Mouse (Mus musculus): ENCODE data around the gene Apeh. TPM values are rescaled to one million over a fixed set of nuclear protein-coding genes. Genes with fewer than 3 reads are reported as not detected.

Apeh gene
- polyA plus RNA-seq, 1 experiment from 2014 or later = 48.7 TPM

DNA sequence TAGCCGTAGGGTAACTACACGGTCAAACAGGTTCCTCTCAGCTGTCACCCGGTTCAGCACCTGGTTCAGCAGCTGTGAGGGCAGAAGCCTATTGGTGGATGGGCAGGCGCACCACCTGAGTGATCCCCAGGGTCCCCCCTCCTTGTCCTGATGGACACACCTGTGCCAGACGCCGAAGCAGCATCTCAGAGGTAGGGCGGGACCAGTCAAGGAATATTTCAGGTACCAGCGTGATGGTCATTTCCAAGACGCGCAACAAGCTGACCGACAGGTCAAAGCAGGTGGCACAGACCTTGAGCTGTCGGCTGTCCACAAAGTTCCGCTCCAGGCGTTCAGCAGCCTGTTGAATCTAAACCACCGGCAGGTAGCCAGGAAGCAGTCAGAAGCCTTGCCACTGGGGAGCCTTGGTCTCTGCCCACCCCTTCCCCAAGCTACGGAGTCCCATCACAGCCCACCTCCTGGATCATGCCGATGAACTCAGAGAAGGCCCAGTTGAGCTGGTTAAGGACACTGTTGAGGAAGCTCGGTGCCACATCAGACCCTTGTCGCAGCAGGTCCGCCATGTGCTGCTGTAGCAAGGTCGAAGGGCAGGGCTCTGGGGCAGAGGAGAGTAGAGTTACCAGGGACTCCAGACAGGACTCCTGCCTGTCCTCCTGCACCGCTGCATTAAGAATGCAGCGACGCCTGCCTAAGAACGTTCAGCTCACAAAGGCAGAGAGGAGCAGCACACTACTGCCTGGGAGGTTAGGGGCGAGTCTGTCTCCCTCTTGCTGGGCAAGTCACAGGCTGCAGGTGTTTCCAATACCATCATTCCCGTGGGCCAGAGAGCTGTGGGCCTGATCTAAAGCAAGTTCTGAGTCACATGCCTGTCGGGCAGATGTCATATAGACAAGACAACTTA lies 37.8 kb downstream of the Apeh start:
- no peaks in the 10 kb centered on the region for H3K27me3 ChIP-seq (ENCODE audit: control insufficient read depth, insufficient read depth, low read length)
- H3K27ac ChIP-seq = no peak overlapping the region
- H3K9ac ChIP-seq = no peak overlapping the region
- H3K36me3 ChIP-seq (replicated peaks; ENCODE audit: control insufficient read depth, insufficient read depth) = peaks cover 75% of the 10 kb centered on the region
- DNase-seq (ENCODE audit: low spot score) (no peak), ATAC-seq (ENCODE audit: low FRiP score) (no peak)
- no peaks in the 10 kb centered on the region for H3K9me3 ChIP-seq (ENCODE audit: control insufficient read depth, low read length)
- H3K4me2 ChIP-seq (replicated peaks) = no peak overlapping the region
- no peak overlapping the region for H3K4me3 ChIP-seq (replicated peaks; ENCODE audit: low read length)
- H3K4me1 ChIP-seq (replicated peaks; ENCODE audit: control insufficient read depth, insufficient read depth, low read length) = 0 out of 2 replicates have a peak, but pooled peaks cover 4% of the 10 kb centered on the region
- 80% methylated on average over 28 of the region's 28 CpGs for WGBS

DNA sequence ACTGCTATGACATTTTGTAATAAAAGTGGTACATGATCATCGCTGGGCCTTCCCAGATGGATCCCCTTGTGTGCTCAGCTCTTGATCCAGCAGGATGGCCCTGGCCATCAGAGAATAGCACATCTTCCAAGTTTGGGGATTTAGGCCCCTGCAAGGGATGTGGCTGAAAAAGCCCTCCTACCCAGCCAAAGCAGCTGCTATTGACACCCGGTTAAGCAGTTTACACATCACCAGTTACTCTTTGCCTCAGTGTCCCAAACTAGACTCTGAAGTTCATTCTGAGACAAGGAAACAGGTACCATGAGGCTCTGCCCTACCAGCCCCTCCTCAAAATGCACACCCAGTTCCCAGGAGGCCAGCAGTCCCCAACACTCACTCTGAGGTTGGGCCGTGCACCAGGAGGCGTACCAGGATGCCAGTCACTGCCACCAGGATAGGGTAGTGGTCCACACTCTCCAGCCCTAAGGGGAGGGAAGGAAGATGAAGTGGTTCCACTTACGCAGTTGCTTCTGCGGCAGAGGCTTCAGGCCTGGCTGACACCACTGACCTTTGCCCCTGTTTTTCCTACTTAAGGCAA lies 38.7 kb downstream of the Apeh start:
- 89% methylated on average over 6 of the region's 6 CpGs for WGBS
- H3K36me3 ChIP-seq (replicated peaks; ENCODE audit: control insufficient read depth, insufficient read depth) = peaks cover 83% of the 10 kb centered on the region

GRCm38 (mm10) chr9:108055061-108055460 lies 39.3 kb downstream of the Apeh start:
- peaks cover 80% of the 10 kb centered on the region for H3K36me3 ChIP-seq (replicated peaks; ENCODE audit: control insufficient read depth, insufficient read depth)
- H3K4me3 ChIP-seq (replicated peaks; ENCODE audit: low read length) = no peak overlapping the region
- DNase-seq (ENCODE audit: low spot score) = no peak
- H3K4me2 ChIP-seq (replicated peaks) = no peak overlapping the region
- peaks cover 5% of the 10 kb centered on the region; the same call in 1 of the 2 replicates for H3K4me1 ChIP-seq (replicated peaks; ENCODE audit: control insufficient read depth, insufficient read depth, low read length)
- H3K9me3 ChIP-seq (ENCODE audit: control insufficient read depth, low read length) = no peaks in the 10 kb centered on the region
- no peaks in the 10 kb centered on the region for H3K27me3 ChIP-seq (ENCODE audit: control insufficient read depth, insufficient read depth, low read length)
- ATAC-seq (ENCODE audit: low FRiP score) = no peak
- H3K27ac ChIP-seq = no peak overlapping the region
- WGBS = 75% methylated on average over 1 of the region's 1 CpGs
- no peak overlapping the region for H3K9ac ChIP-seq

More for the DNA sequence above, 38.7 kb downstream of the Apeh start:
- H3K4me1 ChIP-seq (replicated peaks; ENCODE audit: control insufficient read depth, insufficient read depth, low read length) = 0 out of 2 replicates have a peak, but pooled peaks cover 4% of the 10 kb centered on the region
- no peak for ATAC-seq (ENCODE audit: low FRiP score)
- H3K9ac ChIP-seq = no peak overlapping the region
- no peak for DNase-seq (ENCODE audit: low spot score)
- no peaks in the 10 kb centered on the region for H3K9me3 ChIP-seq (ENCODE audit: control insufficient read depth, low read length)
- no peak overlapping the region for H3K4me3 ChIP-seq (replicated peaks; ENCODE audit: low read length)
- no peak overlapping the region for H3K4me2 ChIP-seq (replicated peaks)
- H3K27me3 ChIP-seq (ENCODE audit: control insufficient read depth, insufficient read depth, low read length) = no peaks in the 10 kb centered on the region
- no peak overlapping the region for H3K27ac ChIP-seq

GRCm38 (mm10) chr9:108054331-108055040 lies 39.9 kb downstream of the Apeh start:
- Histone ChIP-seq H3K9ac (no peak overlapping the region), H3K4me3 (replicated peaks; ENCODE audit: low read length) (no peak overlapping the region), H3K27me3 (ENCODE audit: control insufficient read depth, insufficient read depth, low read length) (no peaks in the 10 kb centered on the region), H3K4me1 (replicated peaks; ENCODE audit: control insufficient read depth, insufficient read depth, low read length) (peaks cover 11% of the 10 kb centered on the region), H3K9me3 (ENCODE audit: control insufficient read depth, low read length) (no peaks in the 10 kb centered on the region), H3K27ac (no peak overlapping the region), H3K4me2 (replicated peaks) (no peak overlapping the region), H3K36me3 (replicated peaks; ENCODE audit: control insufficient read depth, insufficient read depth) (peaks cover 74% of the 10 kb centered on the region)
- 91% methylated on average over 22 of the region's 22 CpGs for WGBS
- no peak for DNase-seq (ENCODE audit: low spot score)
- no peak for ATAC-seq (ENCODE audit: low FRiP score)

- Histone ChIP-seq H3K27me3 (ENCODE audit: control insufficient read depth, insufficient read depth, low read length) (no peaks in the 10 kb centered on the region), H3K4me3 (replicated peaks; ENCODE audit: low read length) (no peak overlapping the region), H3K27ac (no peak overlapping the region), H3K4me2 (replicated peaks) (no peak overlapping the region), H3K4me1 (replicated peaks; ENCODE audit: control insufficient read depth, insufficient read depth, low read length) (peaks cover 13% of the 10 kb centered on the region), H3K36me3 (replicated peaks; ENCODE audit: control insufficient read depth, insufficient read depth) (peaks cover 67% of the 10 kb centered on the region), H3K9ac (no peak overlapping the region), H3K9me3 (ENCODE audit: control insufficient read depth, low read length) (no peaks in the 10 kb centered on the region)
- DNase-seq (ENCODE audit: low spot score) (no peak), ATAC-seq (ENCODE audit: low FRiP score) (no peak)
- 90% methylated on average over 15 of the region's 15 CpGs for WGBS
Observed at GRCm38 (mm10) chr9:108053665-108054225, 40.7 kb downstream of the Apeh start.

DNA sequence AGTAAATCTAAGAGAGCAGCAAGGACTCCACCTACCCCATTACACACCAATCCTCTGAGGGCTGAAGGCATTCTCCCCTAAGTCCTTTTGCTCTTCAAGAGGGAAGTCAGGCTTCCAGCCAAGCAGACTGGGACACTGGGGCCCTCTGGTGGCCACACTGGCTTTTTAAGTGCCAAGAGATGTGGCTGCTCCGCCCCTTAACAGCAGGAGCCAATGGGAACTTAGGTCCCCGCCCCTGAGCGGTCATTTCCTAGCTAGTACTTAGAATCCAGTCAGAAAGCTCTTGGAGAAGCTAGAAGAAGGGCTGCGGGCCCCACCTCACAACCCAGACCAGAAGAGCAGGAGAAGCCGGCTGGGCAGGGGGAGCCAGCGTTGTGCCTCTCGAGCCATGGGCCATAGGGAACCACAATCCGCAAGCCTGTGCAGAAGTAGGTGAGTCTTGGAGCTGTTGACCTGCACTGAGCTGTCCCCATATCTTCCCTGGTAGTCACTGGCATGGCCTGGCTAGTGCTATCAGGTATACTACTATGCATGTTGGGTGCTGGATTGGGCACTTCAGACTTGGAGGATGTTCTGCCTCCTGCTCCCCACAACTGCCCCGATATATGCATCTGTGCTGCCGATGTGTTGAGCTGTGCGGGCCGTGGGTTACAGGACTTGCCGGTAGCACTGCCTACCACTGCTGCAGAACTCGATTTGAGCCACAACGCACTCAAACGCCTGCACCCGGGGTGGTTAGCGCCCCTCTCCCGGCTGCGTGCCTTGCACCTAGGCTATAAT lies 41.3 kb downstream of the Apeh start, which contains the start of gene Amigo3:
Amigo3 (plus strand) TSS at position 275 of the 780 bp plus-strand sequence.
- H3K36me3 ChIP-seq (replicated peaks; ENCODE audit: control insufficient read depth, insufficient read depth) = peaks cover 60% of the 10 kb centered on the region
- peak within 1 kb of the TSS; percentile 18; the same call in 1 of the 2 replicates for H3K4me2 ChIP-seq (replicated peaks)
- no peaks in the 10 kb centered on the region for H3K9me3 ChIP-seq (ENCODE audit: control insufficient read depth, low read length)
- no peak within 1 kb of the TSS for H3K27ac ChIP-seq
- ATAC-seq (ENCODE audit: low FRiP score) (peak; percentile 21; the same call in 1 of the 2 replicates), DNase-seq (ENCODE audit: low spot score) (peak; percentile 95)
- no peak within 1 kb of the TSS for H3K4me3 ChIP-seq (replicated peaks; ENCODE audit: low read length)
- no peaks in the 10 kb centered on the region for H3K27me3 ChIP-seq (ENCODE audit: control insufficient read depth, insufficient read depth, low read length)
- peaks cover 13% of the 10 kb centered on the region for H3K4me1 ChIP-seq (replicated peaks; ENCODE audit: control insufficient read depth, insufficient read depth, low read length)
- no peak within 1 kb of the TSS for H3K9ac ChIP-seq
- 56% methylated on average over 20 of the region's 20 CpGs for WGBS

GRCm38 (mm10) chr9:108052411-108052810 lies 42.0 kb downstream of the Apeh start:
- H3K4me3 ChIP-seq (replicated peaks; ENCODE audit: low read length) = no peak overlapping the region
- peaks cover 13% of the 10 kb centered on the region for H3K4me1 ChIP-seq (replicated peaks; ENCODE audit: control insufficient read depth, insufficient read depth, low read length)
- no peak overlapping the region for H3K4me2 ChIP-seq (replicated peaks)
- no peak for DNase-seq (ENCODE audit: low spot score)
- H3K9ac ChIP-seq = no peak overlapping the region
- H3K27me3 ChIP-seq (ENCODE audit: control insufficient read depth, insufficient read depth, low read length) = no peaks in the 10 kb centered on the region
- peaks cover 54% of the 10 kb centered on the region for H3K36me3 ChIP-seq (replicated peaks; ENCODE audit: control insufficient read depth, insufficient read depth)
- no peak for ATAC-seq (ENCODE audit: low FRiP score)
- no peak overlapping the region for H3K27ac ChIP-seq
- H3K9me3 ChIP-seq (ENCODE audit: control insufficient read depth, low read length) = no peaks in the 10 kb centered on the region
- WGBS = 82% methylated on average over 7 of the region's 7 CpGs

GRCm38 (mm10) chr9:108051931-108052220 lies 42.5 kb downstream of the Apeh start:
- Histone ChIP-seq H3K36me3 (replicated peaks; ENCODE audit: control insufficient read depth, insufficient read depth) (peaks cover 55% of the 10 kb centered on the region), H3K4me3 (replicated peaks; ENCODE audit: low read length) (no peak overlapping the region), H3K4me2 (replicated peaks) (no peak overlapping the region), H3K4me1 (replicated peaks; ENCODE audit: control insufficient read depth, insufficient read depth, low read length) (peaks cover 13% of the 10 kb centered on the region), H3K9ac (no peak overlapping the region), H3K27ac (no peak overlapping the region), H3K9me3 (ENCODE audit: control insufficient read depth, low read length) (no peaks in the 10 kb centered on the region), H3K27me3 (ENCODE audit: control insufficient read depth, insufficient read depth, low read length) (no peaks in the 10 kb centered on the region)
- DNase-seq (ENCODE audit: low spot score) (no peak), ATAC-seq (ENCODE audit: low FRiP score) (no peak)
- 84% methylated on average over 4 of the region's 4 CpGs for WGBS
